Mouse (Mus musculus): ENCODE data around the gene Asb18. TPM values are rescaled to one million over a fixed set of nuclear protein-coding genes. Genes with fewer than 3 reads are reported as not detected.

Asb18 gene
- under 1 TPM in 1 of 2 experiments, not detected in 1; 0.08 TPM for polyA plus RNA-seq (2017; shearing (Covaris generic))

GRCm38 (mm10) chr1:90014446-90014845 lies at the start of gene Asb18:
Gene Asb18 (minus strand): TSS chr1:90014666.

GRCm38 (mm10) chr1:89931120-89931519 lies 83.3 kb downstream of the Asb18 start, which contains the start of gene Gbx2:
Gene Gbx2 (minus strand): TSS chr1:89931179.

Other genes with a start within 250 kb of the Asb18 start
- not detected for gene Gbx2, start 83.5 kb downstream of the Asb18 start, polyA plus RNA-seq (2017; shearing (Covaris generic))
- gene Iqca, start 138.7 kb upstream of the Asb18 start, polyA plus RNA-seq (2017; shearing (Covaris generic)), result under 1 TPM in 1 of 2 experiments, not detected in 1; 0.15 TPM
- 1 to 10 TPM in 1 of 2 experiments, not detected in 1; 4.2 TPM for gene Ackr3, start 189.3 kb upstream of the Asb18 start, polyA plus RNA-seq (2017; shearing (Covaris generic))

All from inflammation-experienced regulatory T-cells (primary cell).